Mouse (Mus musculus): ENCODE measurements around the gene Tnnt1.

The Tnnt1 gene

GRCm38 (mm10) chr7:4521231-4522003 is 5.2 kb upstream of the Tnnt1 start:
- DNase-seq: no peak

GRCm38 (mm10) chr7:4518487-4518886 is 2.3 kb upstream of the Tnnt1 start:
- DNase-seq: no peak

- DNase-seq: no peak
Observed at GRCm38 (mm10) chr7:4515853-4516252, 329 bp downstream of the Tnnt1 start.

- DNase-seq: peak in 1 of 2 experiments; percentile 51
Observed at GRCm38 (mm10) chr7:4513829-4514712, 2.1 kb downstream of the Tnnt1 start.

GRCm38 (mm10) chr7:4513236-4513635 is 2.9 kb downstream of the Tnnt1 start:
- peak; percentile 50 to 63 for DNase-seq

DNA sequence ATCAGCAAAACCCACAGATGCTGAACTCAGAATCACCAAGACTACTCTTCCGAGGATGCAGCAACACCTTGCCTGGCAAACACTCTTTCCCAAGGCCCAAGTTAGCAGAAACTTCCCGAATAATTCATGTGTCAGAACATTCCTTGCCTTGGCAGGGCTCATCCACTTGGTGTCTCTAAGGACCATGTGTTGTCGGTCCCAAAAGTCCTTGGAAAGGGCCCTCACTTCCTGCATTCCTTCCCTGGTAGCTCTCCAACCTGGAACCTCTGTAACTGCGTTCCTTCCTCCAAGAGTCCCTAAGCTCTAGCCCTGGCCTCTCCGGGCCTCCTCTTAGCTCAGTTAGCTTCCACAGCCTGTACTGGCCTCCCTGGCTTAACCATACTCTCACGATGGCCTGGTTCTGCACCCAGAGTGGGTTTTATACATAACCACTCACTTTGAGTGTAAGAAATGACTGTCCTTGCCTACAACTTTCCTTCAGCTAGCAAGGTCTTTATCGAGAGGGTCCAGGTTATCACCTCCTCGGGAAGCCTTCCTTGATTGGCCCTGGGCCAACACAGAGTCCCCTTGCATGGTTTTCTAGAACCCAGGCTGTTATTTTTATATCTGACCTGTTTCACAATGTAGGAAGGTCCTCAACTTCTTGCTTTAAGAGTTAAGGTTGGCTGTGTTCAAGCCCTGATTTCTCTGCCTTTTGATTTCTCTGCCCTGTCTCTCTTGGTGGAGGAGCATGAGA is 4.5 kb downstream of the Tnnt1 start:
- peak in 1 of 2 experiments; percentile 39 for DNase-seq

DNA sequence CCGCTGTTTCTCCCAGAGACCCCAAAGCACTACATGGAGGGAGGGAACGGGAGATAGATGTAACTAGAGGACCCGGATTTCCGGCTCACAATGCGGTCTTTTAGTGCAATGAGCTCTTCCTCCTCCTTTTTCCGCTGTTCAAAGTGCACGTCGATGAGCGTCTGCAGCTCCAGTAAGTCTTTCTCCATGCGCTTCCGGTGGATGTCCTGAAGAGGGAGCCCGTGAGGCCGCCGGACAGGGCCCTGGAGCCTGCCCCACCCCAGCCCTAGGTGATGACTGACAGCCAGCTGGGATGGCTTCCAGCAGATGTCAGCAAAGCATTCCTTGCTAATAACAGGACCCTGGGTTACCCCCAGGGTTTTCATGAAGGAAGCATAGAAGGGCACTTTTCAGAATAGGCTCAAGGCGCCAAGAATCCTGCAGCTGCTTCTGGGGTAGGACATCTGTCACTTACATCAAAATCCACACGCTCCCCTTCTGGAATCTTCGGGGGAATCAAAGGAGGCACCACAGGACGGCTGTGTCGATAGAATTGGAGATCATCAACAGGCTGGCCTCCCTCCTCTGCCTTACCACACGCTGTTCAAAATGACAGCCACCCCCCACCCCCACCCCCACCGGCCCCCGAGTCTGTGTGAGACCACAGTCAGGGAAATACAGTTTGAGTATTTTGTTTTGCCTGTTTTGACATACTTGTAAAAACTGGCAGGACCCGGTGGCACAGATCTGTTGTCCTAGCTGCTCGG is 6.1 kb downstream of the Tnnt1 start:
- peak; percentile 90 to 93 for DNase-seq

DNA sequence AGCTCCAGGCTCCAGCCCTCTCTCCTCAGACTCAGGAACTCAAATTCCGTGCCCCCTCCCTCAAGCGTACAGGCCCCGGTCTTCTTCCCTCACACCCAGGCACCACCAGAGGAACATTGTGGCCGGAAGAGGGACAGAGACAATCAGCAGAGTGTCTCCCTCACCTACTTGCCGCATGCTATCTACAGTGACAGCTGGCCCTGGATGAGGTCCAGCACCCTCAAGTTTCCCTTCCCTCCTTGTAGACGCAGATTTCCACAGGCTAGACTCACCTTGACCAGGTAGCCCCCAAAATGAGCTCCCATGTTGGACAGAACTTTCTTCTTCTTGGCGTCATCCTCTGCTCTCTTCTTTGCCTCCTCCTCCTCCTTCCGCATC is 7.5 kb downstream of the Tnnt1 start:
- no peak for DNase-seq

GRCm38 (mm10) chr7:4508062-4508738 is 8.0 kb downstream of the Tnnt1 start:
- DNase-seq: no peak

DNA sequence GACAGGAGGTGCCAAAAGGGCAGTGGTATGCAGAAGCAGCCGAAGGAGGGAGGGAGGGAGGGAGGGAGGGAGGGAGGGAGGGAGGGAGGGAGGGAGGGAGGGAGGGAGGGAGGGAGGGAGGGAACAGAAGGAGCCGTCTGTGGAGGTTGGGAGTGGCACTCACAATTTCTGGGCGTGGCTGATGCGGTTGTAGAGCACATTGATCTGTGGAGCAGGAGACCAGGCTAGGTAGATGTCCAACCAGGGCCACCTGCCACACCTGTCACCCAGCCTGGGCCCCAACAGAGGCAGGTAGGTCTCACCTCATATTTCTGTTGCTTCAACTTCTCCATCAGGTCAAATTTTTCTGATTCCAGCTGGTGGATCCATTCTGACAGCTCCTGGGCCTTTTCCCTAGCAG is 9.0 kb downstream of the Tnnt1 start:
- no peak for DNase-seq

DNA sequence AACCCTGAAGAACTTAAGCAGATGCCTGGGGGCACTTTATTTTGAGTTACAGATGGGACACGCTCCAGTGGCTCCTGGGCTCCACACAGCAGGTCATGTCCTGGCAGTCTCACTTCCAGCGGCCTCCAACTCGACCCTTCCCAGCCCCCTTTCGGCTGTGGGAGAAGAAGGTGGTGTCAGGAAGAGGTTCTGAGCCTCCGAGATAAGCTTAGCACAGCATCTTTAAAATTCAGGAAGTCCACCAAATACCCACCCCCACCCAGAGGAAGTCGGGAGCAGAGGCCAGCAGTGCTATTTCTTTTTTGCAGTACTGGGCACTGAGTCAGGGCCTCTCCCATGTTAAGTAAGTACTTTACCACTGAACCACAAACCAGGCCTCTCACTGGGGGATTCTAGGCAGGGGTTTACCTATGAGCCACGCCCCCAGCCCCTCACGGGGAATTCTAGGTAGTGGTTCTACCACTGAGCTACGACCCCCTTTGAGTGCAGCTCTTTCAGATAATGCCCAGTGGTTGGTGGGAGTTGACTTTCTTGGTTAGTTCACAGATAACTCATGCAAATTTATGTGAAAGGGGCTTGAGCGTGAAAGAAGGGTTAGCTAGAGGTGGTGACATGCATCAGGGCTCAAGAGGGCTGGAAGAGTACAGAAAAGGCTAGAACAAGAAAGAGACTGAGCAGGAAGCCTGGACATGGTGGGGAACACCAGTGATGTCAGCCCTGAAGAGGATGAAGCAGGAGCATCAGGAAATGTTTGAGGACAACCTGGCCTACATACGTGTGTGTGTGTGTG is 11.3 kb downstream of the Tnnt1 start:
- DNase-seq: no peak

DNA sequence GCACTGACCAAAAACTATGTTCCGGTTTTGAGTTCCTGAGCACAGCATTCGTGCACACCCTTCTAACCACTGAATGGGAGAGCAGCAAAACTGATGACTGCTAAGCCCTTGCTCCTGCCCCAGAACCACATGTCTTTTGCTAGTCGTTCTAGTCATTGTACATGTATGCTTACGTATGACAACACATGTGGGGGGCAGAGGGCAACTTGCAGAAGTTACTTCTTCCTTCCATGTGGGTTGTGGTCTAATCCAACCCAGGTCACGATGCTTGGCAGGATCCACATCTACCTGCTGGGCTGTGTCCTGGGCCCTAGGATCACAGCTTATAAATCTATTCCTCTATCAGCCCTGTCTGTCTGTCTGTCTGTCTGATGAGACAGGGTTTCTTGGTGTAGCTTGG is 12.3 kb downstream of the Tnnt1 start:
- DNase-seq: no peak

GRCm38 (mm10) chr7:4503100-4503499 is 13.1 kb downstream of the Tnnt1 start:
- no peak for DNase-seq

DNA sequence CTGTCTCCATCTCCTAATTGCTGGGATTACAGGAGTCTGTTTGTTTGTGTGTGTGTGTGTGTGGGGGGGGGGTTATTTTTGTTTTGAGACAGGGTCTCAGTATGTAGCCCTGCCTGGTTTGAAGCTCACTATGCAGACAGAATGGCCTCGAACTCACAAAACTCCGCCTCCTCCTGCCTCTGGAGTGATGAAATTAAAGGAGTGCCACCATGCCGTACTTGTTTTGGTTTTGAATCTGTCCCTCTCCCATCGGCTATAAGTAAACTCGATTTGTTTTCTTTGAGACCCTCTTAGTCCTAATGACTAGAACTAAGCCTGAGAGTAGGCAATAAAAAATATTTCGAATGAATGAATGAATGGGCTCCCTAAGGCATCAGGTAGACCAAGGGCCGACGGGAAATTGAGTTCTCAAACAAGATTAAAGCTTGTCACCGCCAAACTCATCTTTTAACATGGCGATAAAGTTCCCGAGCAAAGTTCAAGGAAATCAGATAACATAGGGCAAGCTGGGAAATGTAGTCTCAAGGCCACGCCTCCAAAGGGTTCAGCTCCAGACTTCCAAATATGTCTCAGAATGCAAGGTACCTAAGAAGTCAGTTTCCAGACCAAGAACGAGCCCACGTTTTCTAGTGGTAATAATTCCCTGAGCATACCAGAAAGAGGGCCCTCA is 13.6 kb downstream of the Tnnt1 start:
- peak in 1 of 2 experiments; percentile 34 for DNase-seq

DNA sequence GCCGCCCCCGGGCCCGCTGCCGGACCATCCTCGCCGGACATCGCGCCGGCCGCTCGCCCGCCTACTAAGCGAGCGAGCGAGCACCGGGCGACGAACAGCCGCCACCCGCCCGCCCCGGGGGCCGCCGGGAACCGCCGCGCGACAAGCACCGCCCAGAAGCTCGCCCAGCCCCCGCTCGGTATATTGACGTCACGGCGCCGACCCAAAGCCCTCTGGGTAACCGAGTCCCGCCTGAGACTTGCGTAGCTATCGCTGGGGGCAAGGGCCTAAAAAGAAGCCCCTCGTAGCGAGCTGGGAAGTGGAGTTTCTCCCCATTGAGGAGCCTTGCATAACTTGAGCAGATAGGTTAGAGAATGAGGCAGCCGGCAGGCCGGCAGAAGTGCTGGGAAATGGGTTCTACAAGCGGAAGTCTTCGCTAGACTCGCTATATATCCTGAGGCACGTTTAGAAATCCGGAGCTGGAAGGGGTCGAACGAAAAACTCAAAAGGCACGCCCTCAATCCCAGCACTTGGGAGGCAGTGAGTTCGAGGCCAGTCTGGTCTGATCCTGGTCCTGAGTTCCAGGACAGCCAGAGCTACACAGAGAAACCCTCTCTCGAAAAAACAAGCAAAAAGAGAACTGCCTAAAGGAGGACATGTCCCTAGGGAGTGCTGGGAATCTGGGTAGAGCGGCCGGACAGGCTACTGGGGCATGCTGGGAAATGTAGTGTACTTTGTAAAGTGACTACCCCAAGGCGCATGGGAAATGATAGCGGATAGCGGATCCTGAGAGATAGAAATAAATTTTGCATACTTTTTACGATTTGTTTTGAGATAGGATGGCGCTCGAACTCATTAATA is 14.4 kb downstream of the Tnnt1 start, which contains the start of gene Ppp1r12c:
Gene Ppp1r12c (minus strand): TSS at position 123 of the 840 bp plus-strand sequence.
- peak; percentile 96 to 97 for DNase-seq

DNA sequence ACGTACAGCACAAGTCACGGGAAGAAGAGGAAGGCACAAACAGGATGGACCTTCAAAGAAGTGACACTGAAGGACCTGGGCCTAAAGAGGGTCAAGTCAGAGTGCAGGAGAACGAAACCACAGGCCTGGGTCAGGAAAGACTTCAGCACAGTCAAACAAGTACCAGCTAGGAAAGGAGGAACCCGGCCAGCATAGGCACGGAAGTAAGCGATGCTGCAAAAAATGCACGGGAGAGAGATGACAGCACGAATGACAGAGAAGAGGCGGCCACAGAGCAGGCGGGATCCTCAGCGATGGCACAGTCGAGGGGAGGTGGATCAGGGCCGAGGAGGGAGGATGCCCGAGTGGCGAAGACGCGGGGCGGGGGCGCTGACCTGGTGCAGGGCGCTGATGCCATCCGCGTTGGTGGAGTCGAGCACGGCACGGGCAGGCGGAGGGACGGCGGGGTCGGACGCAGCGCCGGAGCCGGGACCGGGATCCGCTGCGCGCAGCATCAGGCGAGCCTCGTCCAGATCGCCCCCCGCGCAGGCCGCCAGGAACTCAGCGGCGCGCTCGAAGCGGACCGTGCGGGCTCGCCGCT is 15.2 kb downstream of the Tnnt1 start:
- peak; percentile 61 to 66 for DNase-seq

- DNase-seq: no peak
Observed at GRCm38 (mm10) chr7:4499034-4499433, 17.1 kb downstream of the Tnnt1 start.

DNA sequence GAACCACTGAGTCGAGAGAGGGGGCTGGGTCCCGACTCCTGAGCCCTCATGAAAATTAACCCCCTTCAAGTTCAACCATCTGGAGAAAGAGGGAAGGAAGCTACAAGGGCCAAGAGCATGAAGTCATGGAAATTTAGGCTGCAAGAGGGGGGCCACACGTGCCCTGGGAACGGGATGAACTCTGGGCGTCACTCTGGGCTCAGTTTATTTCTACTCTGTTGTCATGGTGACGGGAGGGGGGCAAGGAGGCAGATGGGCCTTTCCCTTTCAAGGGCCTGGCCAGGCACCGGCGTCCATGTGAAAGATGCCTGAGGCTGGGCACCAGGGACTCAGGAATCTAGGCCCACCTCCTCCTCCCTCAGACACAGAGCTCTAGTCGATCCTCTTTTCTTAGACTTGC is 17.9 kb downstream of the Tnnt1 start:
- peak; percentile 85 to 92 for DNase-seq

GRCm38 (mm10) chr7:4497271-4497903 is 18.8 kb downstream of the Tnnt1 start:
- DNase-seq: no peak
